Mouse (Mus musculus) CH12.LX (cell line): ENCODE data around the gene Myo1d. TPM values are rescaled to one million over a fixed set of nuclear protein-coding genes. Genes with fewer than 3 reads are reported as not detected.

Experiments
- DNase-seq: peaks from one replicate; pipeline ENCODE4 v3.0.0-alpha.2; 2013; ENCODE audit errors: extremely low read depth
- H3K27ac ChIP-seq: 2 replicates; pipeline ENCODE4 v1.5.1; 2012; ENCODE audit warnings: low read depth, mild to moderate bottlenecking, control low read depth, moderate library complexity; ENCODE audit not compliant: insufficient read depth
- H3K27me3 ChIP-seq: replicated peaks from 2 replicates; pipeline ENCODE3; 2012; ENCODE audit warnings: inconsistent platforms
- H3K36me3 ChIP-seq, 2 experiments: replicated peaks in 1 of 2; 2 replicates each; pipeline versions ENCODE3 to v1.6.1; 2012; ENCODE audit warnings: inconsistent platforms in 1 of 2, low read length in 1 of 2, mild to moderate bottlenecking in 1 of 2, mixed read lengths in 1 of 2, moderate library complexity in 1 of 2; ENCODE audit not compliant: control insufficient read depth in 1 of 2, insufficient read depth in 1 of 2
- H3K4me1 ChIP-seq, 2 experiments: 2 replicates each; pipeline ENCODE4 v1.6.1; 2012; ENCODE audit warnings: inconsistent platforms in 1 of 2, moderate library complexity in 1 of 2; ENCODE audit not compliant: insufficient read depth in 2 of 2, control insufficient read depth in 1 of 2
- H3K4me2 ChIP-seq: 2 replicates; pipeline ENCODE4 v1.6.1; 2012; ENCODE audit warnings: low read depth, mild to moderate bottlenecking, control low read depth; ENCODE audit not compliant: poor library complexity, insufficient read depth, severe bottlenecking
- H3K4me3 ChIP-seq, 3 experiments: fragments of 150-350 bp in 1 of 3; sonication (generic) in 1 of 3; replicated peaks in 1 of 3; 2 replicates each; pipeline versions ENCODE3 to v1.5.1; 2011 to 2012; ENCODE audit warnings: low read depth in 2 of 3, low read length in 2 of 3, mild to moderate bottlenecking in 2 of 3, moderate library complexity in 2 of 3, control low read depth in 1 of 3, improper control_type of control experiment in 1 of 3, inconsistent platforms in 1 of 3, mixed read lengths in 1 of 3; ENCODE audit not compliant: poor library complexity in 1 of 3
- H3K79me2 ChIP-seq: replicated peaks from 2 replicates; pipeline ENCODE4 v1.6.1; 2012; ENCODE audit warnings: mild to moderate bottlenecking, moderate library complexity; ENCODE audit not compliant: control insufficient read depth, poor library complexity, insufficient read depth, severe bottlenecking; ENCODE audit errors: extremely low read depth
- H3K9ac ChIP-seq: 2 replicates; pipeline ENCODE4 v1.6.1; 2012; ENCODE audit warnings: low read depth, mild to moderate bottlenecking, control low read depth, moderate library complexity; ENCODE audit not compliant: insufficient read depth
- H3K9me3 ChIP-seq: replicated peaks from 2 replicates; pipeline ENCODE3; 2012; ENCODE audit warnings: low read length, inconsistent platforms, mixed read lengths
- CTCF ChIP-seq, 2 experiments: IDR thresholded peaks in 1 of 2; conservative IDR thresholded peaks in 1 of 2; 2 replicates each; pipeline ENCODE4 v1.5.1; 2011 to 2012; ENCODE audit warnings: low read depth in 2 of 2, low read length in 2 of 2, improper control_type of control experiment in 1 of 2, inconsistent platforms in 1 of 2, mild to moderate bottlenecking in 1 of 2, moderate library complexity in 1 of 2
- ELF1 ChIP-seq: IDR thresholded peaks from 2 replicates; pipeline ENCODE4 v1.6.1; 2014; ENCODE audit warnings: low read depth, mild to moderate bottlenecking, inconsistent platforms, low read length, improper control_type of control experiment
- KAT2A ChIP-seq: IDR thresholded peaks from 2 replicates; pipeline ENCODE4 v1.6.1; 2012; ENCODE audit warnings: low read length, improper control_type of control experiment, inconsistent platforms; ENCODE audit not compliant: insufficient replicate concordance
- MAX ChIP-seq: IDR thresholded peaks from 2 replicates; pipeline ENCODE4 v1.6.1; 2011; ENCODE audit warnings: low read length, improper control_type of control experiment
- MEF2A ChIP-seq: IDR thresholded peaks from 2 replicates; pipeline ENCODE4 v1.6.1; 2014; ENCODE audit warnings: low read depth, mild to moderate bottlenecking, inconsistent platforms, low read length, improper control_type of control experiment, borderline replicate concordance
- NELFE ChIP-seq: IDR thresholded peaks from 2 replicates; pipeline ENCODE4 v1.6.1; 2011; ENCODE audit warnings: low read depth, low read length, improper control_type of control experiment
- NRF1 ChIP-seq: IDR thresholded peaks from 2 replicates; pipeline ENCODE4 v1.6.1; 2014; ENCODE audit warnings: low read depth, mild to moderate bottlenecking, inconsistent platforms, low read length, improper control_type of control experiment, moderate library complexity
- PAX5 ChIP-seq: IDR thresholded peaks from 2 replicates; pipeline ENCODE4 v1.6.1; 2012; ENCODE audit warnings: low read length, inconsistent platforms, mixed read lengths
- RAD21 ChIP-seq: IDR thresholded peaks from 2 replicates; pipeline ENCODE4 v1.6.1; 2011; ENCODE audit warnings: low read depth, mild to moderate bottlenecking, low read length, improper control_type of control experiment, moderate library complexity
- SIN3A ChIP-seq: IDR thresholded peaks from 2 replicates; pipeline ENCODE4 v1.6.1; 2012; ENCODE audit warnings: low read length, improper control_type of control experiment, inconsistent platforms
- TBP ChIP-seq: conservative IDR thresholded peaks from 2 replicates; pipeline ENCODE4 v1.6.1; 2011; ENCODE audit warnings: low read depth, low read length, improper control_type of control experiment
- ZC3H11A ChIP-seq: IDR thresholded peaks from 2 replicates; pipeline ENCODE4 v1.6.1; 2012; ENCODE audit warnings: low read depth, mild to moderate bottlenecking, inconsistent platforms, low read length, improper control_type of control experiment
- ZKSCAN1 ChIP-seq: IDR thresholded peaks from 2 replicates; pipeline ENCODE4 v1.6.1; 2012; ENCODE audit warnings: low read depth, inconsistent platforms, low read length, improper control_type of control experiment, borderline replicate concordance
- dilution Hi-C: fragments of 300-500 bp; cut with MboI; formaldehyde crosslinking; loops from 2 replicates; pipeline ENCODE4 v1.14.3; 2020; ENCODE audit warnings: low sequenced_read_pairs; ENCODE audit not compliant: extremely low pct_unique_long_range_greater_than_20kb, extremely low pct_ligation_motif_present
- in situ Hi-C: fragments of 300-500 bp; cut with MboI; formaldehyde crosslinking; loops from 3 replicates; pipeline ENCODE4 v1.14.3; 2019; ENCODE audit warnings: low sequenced_read_pairs, low pct_ligation_motif_present, low pct_unique_long_range_greater_than_20kb, mixed read lengths
- polyA plus RNA-seq: library from polyadenylated mRNA; unstranded; fragments of >175 nt; gene quantifications from 2 replicates; pipeline ENCODE4 v1.2.1, GENCODE M21; 2012; ENCODE audit warnings: low read depth; ENCODE audit not compliant: insufficient read length
- total RNA-seq, 2 experiments: library from RNA; depleted of rRNA; stranded (reverse); fragments of 300-350 nt in 1 of 2; fragments of >200 nt in 1 of 2; gene quantifications; 2 replicates each; pipeline ENCODE4 v1.2.3; 2012 to 2014

Gene Myo1d
- total and polyA plus RNA-seq, 3 experiments, result 2.2 to 5.6 (median 2.9) TPM

DNA sequence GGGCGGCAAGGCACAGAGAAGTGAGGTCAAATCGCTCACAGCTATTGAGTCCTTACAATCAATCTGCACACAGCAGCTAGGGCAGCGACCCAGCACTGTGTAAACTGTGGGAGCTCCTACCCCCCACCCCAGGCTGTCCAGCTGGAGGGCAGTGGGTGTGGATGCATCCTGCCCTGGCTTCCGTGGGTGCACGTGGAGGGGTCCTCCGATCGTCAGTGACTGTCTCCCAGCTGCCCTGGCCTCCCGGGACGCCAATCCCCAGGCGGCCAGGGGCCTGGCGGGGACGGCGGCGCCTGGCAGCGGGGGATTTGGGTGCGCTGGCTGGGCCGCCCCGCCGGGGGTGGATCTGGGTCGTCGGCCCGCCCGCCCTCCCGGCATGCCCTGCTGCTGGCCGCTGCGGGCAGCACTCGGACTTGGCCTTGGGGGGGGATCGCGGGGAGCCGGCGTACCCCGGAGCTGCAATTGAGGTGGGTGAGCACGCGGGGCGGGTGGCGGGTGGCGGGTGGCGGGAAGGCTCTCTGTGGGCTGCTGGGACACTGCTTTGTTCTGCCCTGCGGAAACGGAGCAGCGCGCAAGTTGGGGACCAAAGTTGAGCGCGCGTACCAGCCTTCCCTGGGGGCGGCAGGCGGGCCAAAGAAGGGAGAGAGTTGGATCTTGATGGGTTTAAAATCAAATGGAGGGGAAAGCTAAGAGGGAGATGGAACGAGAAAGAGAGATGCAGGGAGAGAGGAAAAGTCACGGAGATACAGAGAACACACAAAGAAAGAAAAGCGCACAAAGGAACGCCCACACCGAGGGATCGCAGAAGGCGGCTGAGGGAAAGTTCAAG lies 30.4 kb upstream of the Myo1d start, which contains the start of gene Tmem98:
Gene Tmem98, plus strand, starts transcription at position 183 of the 829 bp plus-strand sequence.
- 0 out of 2 replicates have a peak, but pooled peaks have one; percentile 45 for TF ChIP-seq SIN3A
- no peak for TF ChIP-seq PAX5
- Histone ChIP-seq H3K9ac (peak within 1 kb of the TSS; percentile 65), H3K4me2 (peak within 1 kb of the TSS; percentile 91), H3K79me2 (no peaks in the 10 kb centered on the region), H3K27ac (no peak within 1 kb of the TSS), H3K4me3 (peak within 1 kb of the TSS; percentile 53 to 65 (median 54)), H3K4me1 (peaks cover 10 to 28% of the 10 kb centered on the region in 2 experiments), H3K9me3 (no peaks in the 10 kb centered on the region), H3K36me3 (peaks cover 0 to 18% of the 10 kb centered on the region in 2 experiments), H3K27me3 (peaks cover 17% of the 10 kb centered on the region)
- dilution Hi-C loops, result no loop called here
- DNase-seq, result no peak
- in situ Hi-C loops, result loop anchor here (5.0 to 25.0 kb wide), 3 partner anchors 113 to 523 kb away; no protein-coding TSS in a partner anchor

DNA sequence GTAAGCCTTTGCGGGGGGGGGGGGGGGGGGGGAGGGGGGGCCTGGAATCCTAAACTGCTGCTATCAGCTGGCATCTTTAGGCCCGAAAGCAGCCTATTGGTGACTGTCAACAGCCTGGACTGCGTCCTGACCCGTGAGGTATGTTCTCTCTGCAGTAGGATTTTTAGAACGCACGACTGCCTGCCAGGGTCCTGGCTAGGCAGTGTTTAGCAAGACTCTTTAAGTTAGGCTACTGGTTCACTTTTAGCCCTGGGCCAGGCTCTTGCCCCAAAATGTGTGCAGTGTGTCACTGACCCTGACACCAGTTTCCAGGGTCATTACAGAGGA lies 29.8 kb upstream of the Myo1d start:
- Histone ChIP-seq H3K4me2 (no peak overlapping the region), H3K36me3 (peaks cover 0 to 17% of the 10 kb centered on the region in 2 experiments), H3K4me3 (peak overlapping the region in 1 of 3 experiments; percentile 53), H3K27me3 (peaks cover 17% of the 10 kb centered on the region), H3K4me1 (peaks cover 10 to 27% of the 10 kb centered on the region in 2 experiments), H3K9me3 (peaks cover 3% of the 10 kb centered on the region), H3K27ac (no peak overlapping the region), H3K79me2 (no peaks in the 10 kb centered on the region), H3K9ac (no peak overlapping the region)
- in situ Hi-C loops (loop anchor here (25.0 kb wide), 2 partner anchors 347 to 522 kb away; no protein-coding TSS in a partner anchor), dilution Hi-C loops (no loop called here)
- TF ChIP-seq ELF1 (no peak), ZC3H11A (no peak), MEF2A (no peak), KAT2A (no peak), SIN3A (no peak), PAX5 (no peak), NELFE (no peak), NRF1 (no peak), ZKSCAN1 (no peak), TBP (no peak), CTCF (conservative IDR thresholded peaks at IDR 0.05 in 1 of 2, IDR thresholded peaks at IDR 0.05 in 1 of 2; ENCODE audit: low read depth in 2 of 2, low read length in 2 of 2) (no peak)
- DNase-seq, result no peak

DNA sequence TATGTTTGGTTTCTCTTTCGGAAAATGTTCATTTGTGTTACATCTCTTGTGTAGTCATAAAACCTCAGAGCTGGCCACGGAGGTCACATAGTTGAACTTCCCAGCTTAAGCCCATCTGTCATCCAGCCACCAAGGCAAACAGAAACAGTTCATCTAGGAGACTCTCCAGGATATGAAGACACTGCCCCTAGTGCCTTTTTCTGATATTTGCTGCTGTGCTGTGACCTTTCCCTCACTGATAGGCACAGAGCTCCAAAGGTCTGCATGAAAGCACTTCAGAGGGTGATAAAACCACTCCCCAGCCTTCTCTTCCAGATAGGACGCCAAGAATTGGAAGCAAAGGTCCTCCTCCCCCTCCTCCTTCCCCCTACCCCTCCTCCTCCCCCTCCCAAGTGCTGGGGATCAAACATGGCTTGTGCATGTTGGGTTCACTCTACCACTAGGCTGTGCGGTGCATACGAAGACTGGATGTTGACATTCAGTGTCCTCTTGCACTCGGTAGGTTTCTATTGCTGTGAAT lies 28.8 kb upstream of the Myo1d start:
- TF ChIP-seq RAD21 (peak; percentile 33), MAX (no peak), CTCF (conservative IDR thresholded peaks at IDR 0.05 in 1 of 2, IDR thresholded peaks at IDR 0.05 in 1 of 2; ENCODE audit: low read depth in 2 of 2, low read length in 2 of 2) (peak in 1 of 2 experiments; percentile 52; a peak in 2 of 4 replicates)

More for the DNA sequence above, 28.8 kb upstream of the Myo1d start:
- Histone ChIP-seq H3K27ac (no peak overlapping the region), H3K79me2 (no peaks in the 10 kb centered on the region), H3K36me3 (peaks cover 0 to 10% of the 10 kb centered on the region in 2 experiments), H3K27me3 (peaks cover 17% of the 10 kb centered on the region), H3K4me3 (no peak overlapping the region), H3K4me1 (peaks cover 10 to 27% of the 10 kb centered on the region in 2 experiments), H3K9ac (no peak overlapping the region), H3K4me2 (no peak overlapping the region), H3K9me3 (peaks cover 3% of the 10 kb centered on the region)
- in situ Hi-C loops (loop anchor here (25.0 kb wide), 2 partner anchors 346 to 521 kb away; no protein-coding TSS in a partner anchor), dilution Hi-C loops (no loop called here)
- DNase-seq, result no peak
